ENCODE assay signal across 31 mouse cellular contexts in genomic region chr9:89264571-89264970, GRCm38 (mm10).
"Had no signal": no experiment of that assay in that cellular context is flagged by ENCODE, and none has a peak within 500 bp of the region (broad histone marks: within the 10 kb centered on the region; RNA-seq: fewer than 3 reads in every experiment).

No protein-coding gene starts in this region.

- H3K4me3 ChIP-seq: left cerebral cortex, adult 2 months; limb, embryonic 10.5 days; limb, embryonic 12.5 days; limb, embryonic 13.5 days; limb, embryonic 15.5 days; liver, embryonic 13.5 days; liver, embryonic 15.5 days; lung, embryonic 15.5 days; megakaryocyte, embryonic 14.5 days; midbrain, embryonic 10.5 days; midbrain, embryonic 12.5 days; midbrain, embryonic 13.5 days; midbrain, embryonic 15.5 days; myocyte; neural tube, embryonic 12.5 days had no signal

- H3K4me1 ChIP-seq: limb, embryonic 10.5 days; limb, embryonic 12.5 days; limb, embryonic 13.5 days; limb, embryonic 15.5 days; liver, embryonic 13.5 days; liver, embryonic 15.5 days; lung, embryonic 15.5 days; megakaryocyte, embryonic 14.5 days; midbrain, embryonic 10.5 days; midbrain, embryonic 12.5 days; midbrain, embryonic 13.5 days; midbrain, embryonic 15.5 days; neural tube, embryonic 12.5 days had no signal

- H3K27ac ChIP-seq: left cerebral cortex, adult 2 months; limb, embryonic 10.5 days; limb, embryonic 12.5 days; limb, embryonic 13.5 days; limb, embryonic 15.5 days; liver, embryonic 13.5 days; liver, embryonic 14.5 days; liver, embryonic 15.5 days; lung, embryonic 15.5 days; midbrain, embryonic 10.5 days; midbrain, embryonic 12.5 days; midbrain, embryonic 13.5 days; midbrain, embryonic 15.5 days; neural tube, embryonic 12.5 days had no signal

- H3K36me3 ChIP-seq: limb, embryonic 10.5 days; limb, embryonic 12.5 days; limb, embryonic 13.5 days; limb, embryonic 15.5 days; liver, embryonic 13.5 days; liver, embryonic 15.5 days; lung, embryonic 15.5 days; midbrain, embryonic 10.5 days; midbrain, embryonic 12.5 days; midbrain, embryonic 13.5 days; midbrain, embryonic 15.5 days; neural tube, embryonic 12.5 days had no signal

- H3K27me3 ChIP-seq: limb, embryonic 12.5 days; limb, embryonic 13.5 days; limb, embryonic 15.5 days; liver, embryonic 13.5 days; liver, embryonic 15.5 days; lung, embryonic 15.5 days; megakaryocyte, embryonic 14.5 days; midbrain, embryonic 12.5 days; midbrain, embryonic 13.5 days; midbrain, embryonic 15.5 days; neural tube, embryonic 12.5 days had no signal

- H3K9ac ChIP-seq: limb, embryonic 12.5 days; limb, embryonic 13.5 days; limb, embryonic 15.5 days; liver, embryonic 13.5 days; liver, embryonic 14.5 days; liver, embryonic 15.5 days; liver, postnatal 0 days; lung, embryonic 14.5 days; lung, embryonic 15.5 days; midbrain, embryonic 12.5 days; midbrain, embryonic 13.5 days; midbrain, embryonic 15.5 days; neural tube, embryonic 12.5 days had no signal

- H3K4me2 ChIP-seq: limb, embryonic 12.5 days; limb, embryonic 13.5 days; limb, embryonic 15.5 days; liver, embryonic 11.5 days; liver, embryonic 13.5 days; liver, embryonic 15.5 days; lung, embryonic 14.5 days; lung, embryonic 15.5 days; midbrain, embryonic 11.5 days; midbrain, embryonic 12.5 days; midbrain, embryonic 13.5 days; midbrain, embryonic 15.5 days; neural tube, embryonic 12.5 days had no signal

- DNase-seq: left cerebral cortex, postnatal 4 days; liver; liver, embryonic 13.5 days; liver, postnatal 0 days; lung, adult 18-20 months; lung, adult 2 months; lung, embryonic 14.5 days; lung, postnatal 10 days; lung, postnatal 14 days; lung, postnatal 36 days; lung, postnatal 4 days; midbrain, embryonic 14.5 days had no signal

- H3K9me3 ChIP-seq: limb, embryonic 10.5 days; limb, embryonic 12.5 days; limb, embryonic 13.5 days; limb, embryonic 15.5 days; liver, embryonic 13.5 days; liver, embryonic 15.5 days; lung, embryonic 15.5 days; midbrain, embryonic 10.5 days; midbrain, embryonic 12.5 days; midbrain, embryonic 13.5 days; midbrain, embryonic 15.5 days; neural tube, embryonic 12.5 days had no signal

- ATAC-seq: liver, postnatal 0 days; lung, postnatal 0 days; midbrain, embryonic 13.5 days; midbrain, embryonic 15.5 days; midbrain, embryonic 16.5 days had no signal
